Mouse (Mus musculus): ENCODE measurements around the gene Ppfia4. TPM values are rescaled to one million over a fixed set of nuclear protein-coding genes. Genes with fewer than 3 reads are reported as not detected.
A peak's percentile ranks its signal among the peaks of the same experiment; 100 is the strongest.

Gene Ppfia4
- polyA plus RNA-seq (2015; fragmentation: Nextera tagmentation; extraction: Ambion mirVana) = 10.3 and 10.4 TPM in 2 replicates

- Histone ChIP-seq H3K4me1 (peaks cover 32% of the 10 kb centered on the region), H3K9ac (no peak within 1 kb of the TSS), H3K9me3 (no peaks in the 10 kb centered on the region), H3K27me3 (no peaks in the 10 kb centered on the region), H3K4me2 (replicated peaks) (peak within 1 kb of the TSS; percentile 11; the same call in 1 of the 2 replicates), H3K27ac (no peak within 1 kb of the TSS), H3K36me3 (no peaks in the 10 kb centered on the region), H3K4me3 (no peak within 1 kb of the TSS)
- ATAC-seq (ENCODE audit: low FRiP score, low read depth) = peak; percentile 60
- 54% methylated on average over 13 of the region's 13 CpGs for WGBS
These were observed at the start of gene Ppfia4 for GRCm38 (mm10) chr1:134332770-134333271. TSS of gene Ppfia4 (minus strand) at chr1:134332928.

- H3K27ac ChIP-seq = no peak overlapping the region
- H3K4me2 ChIP-seq (replicated peaks) = peak overlapping the region; percentile 63
- ATAC-seq (ENCODE audit: low FRiP score, low read depth) = no peak
- peaks cover 6% of the 10 kb centered on the region; the same call in 1 of the 2 replicates for H3K27me3 ChIP-seq
- peak overlapping the region; percentile 33 for H3K4me3 ChIP-seq
- H3K4me1 ChIP-seq = peaks cover 7% of the 10 kb centered on the region; the same call in 1 of the 2 replicates
- H3K36me3 ChIP-seq = no peaks in the 10 kb centered on the region
- 5% methylated on average over 19 of the region's 19 CpGs for WGBS
- H3K9ac ChIP-seq = peak overlapping the region; percentile 56
- no peaks in the 10 kb centered on the region for H3K9me3 ChIP-seq
These were observed 49.3 kb upstream of the Ppfia4 start for GRCm38 (mm10) chr1:134381795-134382625.

GRCm38 (mm10) chr1:134381051-134381450 is 48.3 kb upstream of the Ppfia4 start:
- no peak overlapping the region for H3K9ac ChIP-seq
- H3K4me2 ChIP-seq (replicated peaks) = peak overlapping the region; percentile 63; the same call in 1 of the 2 replicates
- ATAC-seq (ENCODE audit: low FRiP score, low read depth) = no peak
- WGBS = 69% methylated on average over 2 of the region's 2 CpGs
- H3K4me1 ChIP-seq = peaks cover 7% of the 10 kb centered on the region; the same call in 1 of the 2 replicates
- no peaks in the 10 kb centered on the region for H3K36me3 ChIP-seq
- no peaks in the 10 kb centered on the region for H3K9me3 ChIP-seq
- H3K27ac ChIP-seq = no peak overlapping the region
- no peak overlapping the region for H3K4me3 ChIP-seq
- H3K27me3 ChIP-seq = peaks cover 6% of the 10 kb centered on the region; the same call in 1 of the 2 replicates

GRCm38 (mm10) chr1:134374124-134374523 is 41.4 kb upstream of the Ppfia4 start:
- Histone ChIP-seq H3K27ac (no peak overlapping the region), H3K9ac (no peak overlapping the region), H3K4me2 (replicated peaks) (no peak overlapping the region), H3K9me3 (0 out of 2 replicates have a peak, but pooled peaks cover 3% of the 10 kb centered on the region), H3K36me3 (no peaks in the 10 kb centered on the region), H3K27me3 (no peaks in the 10 kb centered on the region), H3K4me3 (no peak overlapping the region), H3K4me1 (no peaks in the 10 kb centered on the region)
- WGBS = 65% methylated on average over 2 of the region's 2 CpGs
- ATAC-seq (ENCODE audit: low FRiP score, low read depth) = no peak

GRCm38 (mm10) chr1:134368777-134369337 is 36.1 kb upstream of the Ppfia4 start:
- Histone ChIP-seq H3K4me3 (no peak overlapping the region), H3K4me1 (no peaks in the 10 kb centered on the region), H3K27ac (no peak overlapping the region), H3K9me3 (0 out of 2 replicates have a peak, but pooled peaks cover 3% of the 10 kb centered on the region), H3K27me3 (no peaks in the 10 kb centered on the region), H3K9ac (no peak overlapping the region), H3K36me3 (no peaks in the 10 kb centered on the region), H3K4me2 (replicated peaks) (no peak overlapping the region)
- ATAC-seq (ENCODE audit: low FRiP score, low read depth) = no peak
- 52% methylated on average over 9 of the region's 9 CpGs for WGBS

- Histone ChIP-seq H3K4me1 (peaks cover 10% of the 10 kb centered on the region), H3K9ac (no peak overlapping the region), H3K4me3 (no peak overlapping the region), H3K4me2 (replicated peaks) (no peak overlapping the region), H3K27ac (no peak overlapping the region), H3K27me3 (no peaks in the 10 kb centered on the region), H3K36me3 (peaks cover 2% of the 10 kb centered on the region; the same call in 1 of the 2 replicates), H3K9me3 (no peaks in the 10 kb centered on the region)
- ATAC-seq (ENCODE audit: low FRiP score, low read depth) = no peak
- WGBS = 58% methylated on average over 5 of the region's 5 CpGs
These were observed 32.8 kb upstream of the Ppfia4 start for GRCm38 (mm10) chr1:134365491-134365890.

- Histone ChIP-seq H3K4me1 (peaks cover 20% of the 10 kb centered on the region), H3K4me2 (replicated peaks) (no peak overlapping the region), H3K27ac (no peak overlapping the region), H3K4me3 (no peak overlapping the region), H3K9ac (no peak overlapping the region), H3K27me3 (no peaks in the 10 kb centered on the region), H3K36me3 (peaks cover 22% of the 10 kb centered on the region), H3K9me3 (no peaks in the 10 kb centered on the region)
- no peak for ATAC-seq (ENCODE audit: low FRiP score, low read depth)
- WGBS = 72% methylated on average over 4 of the region's 4 CpGs
These were observed 30.5 kb upstream of the Ppfia4 start for GRCm38 (mm10) chr1:134363194-134363593.

GRCm38 (mm10) chr1:134361857-134362212 is 29.1 kb upstream of the Ppfia4 start, which contains the start of gene Tmem183a:
TSS of gene Tmem183a (minus strand) at chr1:134361979.
- H3K4me2 ChIP-seq (replicated peaks) = peak within 1 kb of the TSS; percentile 86
- peak within 1 kb of the TSS; percentile 73; the same call in 1 of the 2 replicates for H3K27ac ChIP-seq
- no peaks in the 10 kb centered on the region for H3K27me3 ChIP-seq
- peaks cover 33% of the 10 kb centered on the region for H3K36me3 ChIP-seq
- H3K9ac ChIP-seq = peak within 1 kb of the TSS; percentile 93
- peak within 1 kb of the TSS; percentile 88 for H3K4me3 ChIP-seq
- WGBS = under 1% methylated on average over 38 of the region's 38 CpGs
- H3K4me1 ChIP-seq = peaks cover 20% of the 10 kb centered on the region
- H3K9me3 ChIP-seq = no peaks in the 10 kb centered on the region
- peak; percentile 97 for ATAC-seq (ENCODE audit: low FRiP score, low read depth)

GRCm38 (mm10) chr1:134361195-134361856 is 28.6 kb upstream of the Ppfia4 start:
- H3K36me3 ChIP-seq = peaks cover 37% of the 10 kb centered on the region
- peak overlapping the region; percentile 93 for H3K9ac ChIP-seq
- H3K4me3 ChIP-seq = peak overlapping the region; percentile 88
- H3K27ac ChIP-seq = peak overlapping the region; percentile 73; the same call in 1 of the 2 replicates
- peak; percentile 88 for ATAC-seq (ENCODE audit: low FRiP score, low read depth)
- H3K4me1 ChIP-seq = peaks cover 20% of the 10 kb centered on the region
- 1% methylated on average over 38 of the region's 44 CpGs for WGBS
- H3K27me3 ChIP-seq = no peaks in the 10 kb centered on the region
- no peaks in the 10 kb centered on the region for H3K9me3 ChIP-seq
- peak overlapping the region; percentile 86 for H3K4me2 ChIP-seq (replicated peaks)

- 78% methylated on average over 7 of the region's 7 CpGs for WGBS
- ATAC-seq (ENCODE audit: low FRiP score, low read depth) = no peak
These were observed 27.9 kb upstream of the Ppfia4 start for GRCm38 (mm10) chr1:134360656-134361055.

GRCm38 (mm10) chr1:134357461-134357860 is 24.7 kb upstream of the Ppfia4 start:
- no peaks in the 10 kb centered on the region for H3K9me3 ChIP-seq
- H3K27ac ChIP-seq = no peak overlapping the region
- H3K9ac ChIP-seq = no peak overlapping the region
- 93% methylated on average over 4 of the region's 4 CpGs for WGBS
- peaks cover 19% of the 10 kb centered on the region for H3K4me1 ChIP-seq
- no peak for ATAC-seq (ENCODE audit: low FRiP score, low read depth)
- H3K27me3 ChIP-seq = no peaks in the 10 kb centered on the region
- peaks cover 75% of the 10 kb centered on the region for H3K36me3 ChIP-seq
- no peak overlapping the region for H3K4me2 ChIP-seq (replicated peaks)
- no peak overlapping the region for H3K4me3 ChIP-seq

More at GRCm38 (mm10) chr1:134360656-134361055, 27.9 kb upstream of the Ppfia4 start:
- H3K36me3 ChIP-seq = peaks cover 43% of the 10 kb centered on the region
- peak overlapping the region; percentile 86 for H3K4me2 ChIP-seq (replicated peaks)
- H3K9ac ChIP-seq = peak overlapping the region; percentile 93
- H3K27ac ChIP-seq = no peak overlapping the region
- H3K4me1 ChIP-seq = peaks cover 20% of the 10 kb centered on the region
- peak overlapping the region; percentile 88 for H3K4me3 ChIP-seq
- H3K9me3 ChIP-seq = no peaks in the 10 kb centered on the region
- H3K27me3 ChIP-seq = no peaks in the 10 kb centered on the region
